Mouse (Mus musculus): Measurements from ENCODE around the gene Tomm5. TPM values are rescaled to one million over a fixed set of nuclear protein-coding genes. Genes with fewer than 3 reads are reported as not detected.

Tomm5 gene
- polyA plus RNA-seq (2014; fragmentation: Nextera tagmentation; extraction: Ambion mirVana) = 445 and 480 TPM in 2 replicates

DNA sequence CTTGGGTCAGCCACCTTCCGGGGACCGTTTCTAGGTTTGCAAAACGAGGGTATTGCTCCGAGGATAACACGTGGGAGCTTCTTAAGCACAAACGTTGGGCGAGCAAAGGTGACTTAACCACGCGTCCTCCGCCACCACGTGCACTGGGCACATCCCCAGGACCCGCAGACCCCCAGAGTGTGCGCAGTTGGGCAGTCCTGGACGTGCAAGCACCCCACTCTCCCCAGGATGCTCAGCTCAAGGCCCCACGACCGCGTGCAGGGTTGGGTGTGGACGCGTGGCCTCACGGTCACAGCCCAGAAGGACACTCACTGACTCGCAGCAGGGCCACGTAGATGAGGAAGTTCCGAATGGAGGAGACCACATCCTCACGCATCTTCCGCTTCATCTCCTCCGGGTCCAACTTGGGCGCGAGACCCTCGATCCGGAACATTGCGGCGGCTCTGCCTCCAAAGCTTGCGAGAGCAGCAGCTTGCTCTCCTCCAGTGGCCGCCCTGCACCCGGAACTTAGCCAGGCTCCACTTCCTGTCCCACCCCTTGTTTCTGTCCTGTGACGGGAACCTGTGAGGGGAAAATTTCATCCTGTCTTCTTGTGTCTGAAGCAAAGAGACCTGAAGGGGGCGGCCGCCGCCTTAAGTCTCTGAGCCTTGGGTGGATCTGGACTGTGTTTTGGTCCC is at the start of gene Tomm5:
TSS of gene Tomm5 (minus strand) at position 514 of the 677 bp plus-strand sequence.
- WGBS = 1% methylated on average over 39 of the region's 39 CpGs
- H3K27me3 ChIP-seq (replicated peaks; ENCODE audit: control insufficient read depth, insufficient read depth, low read length) = no peaks in the 10 kb centered on the region
- H3K9ac ChIP-seq (ENCODE audit: low read depth, low read length) = peak within 1 kb of the TSS; percentile 80
- peak; percentile 86 for DNase-seq (ENCODE audit: low spot score)
- H3K4me3 ChIP-seq (ENCODE audit: low read depth, low read length) = peak within 1 kb of the TSS; percentile 73
- peaks cover 4% of the 10 kb centered on the region; the same call in 1 of the 2 replicates for H3K4me1 ChIP-seq (replicated peaks; ENCODE audit: control insufficient read depth, insufficient read depth, low read length)
- H3K4me2 ChIP-seq = peak within 1 kb of the TSS; percentile 70
- ATAC-seq (replicated peaks; ENCODE audit: low FRiP score) = peak; percentile 96
- H3K9me3 ChIP-seq (ENCODE audit: control insufficient read depth, low read length) = no peaks in the 10 kb centered on the region
- peak within 1 kb of the TSS; percentile 38; the same call in 1 of the 2 replicates for H3K27ac ChIP-seq (ENCODE audit: low read depth, low read length)
- H3K36me3 ChIP-seq (ENCODE audit: control insufficient read depth, insufficient read depth, low read length) = peaks cover 12% of the 10 kb centered on the region; the same call in 1 of the 2 replicates

- Histone ChIP-seq H3K27me3 (replicated peaks; ENCODE audit: control insufficient read depth, insufficient read depth, low read length) (no peaks in the 10 kb centered on the region), H3K4me2 (no peak overlapping the region), H3K36me3 (ENCODE audit: control insufficient read depth, insufficient read depth, low read length) (no peaks in the 10 kb centered on the region), H3K27ac (ENCODE audit: low read depth, low read length) (no peak overlapping the region), H3K9ac (ENCODE audit: low read depth, low read length) (no peak overlapping the region), H3K9me3 (ENCODE audit: control insufficient read depth, low read length) (no peaks in the 10 kb centered on the region), H3K4me3 (ENCODE audit: low read depth, low read length) (no peak overlapping the region), H3K4me1 (replicated peaks; ENCODE audit: control insufficient read depth, insufficient read depth, low read length) (peaks cover 6% of the 10 kb centered on the region; the same call in 1 of the 2 replicates)
- DNase-seq (ENCODE audit: low spot score) = no peak
- WGBS = 81% methylated on average over 3 of the region's 3 CpGs
- ATAC-seq (replicated peaks; ENCODE audit: low FRiP score) = no peak
These were observed 48.5 kb upstream of the Tomm5 start for GRCm38 (mm10) chr4:45156433-45156832.

GRCm38 (mm10) chr4:45143005-45143404 is 35.1 kb upstream of the Tomm5 start:
- H3K4me3 ChIP-seq (ENCODE audit: low read depth, low read length) = no peak overlapping the region
- DNase-seq (ENCODE audit: low spot score) (no peak), ATAC-seq (replicated peaks; ENCODE audit: low FRiP score) (no peak)
- no peaks in the 10 kb centered on the region for H3K9me3 ChIP-seq (ENCODE audit: control insufficient read depth, low read length)
- H3K36me3 ChIP-seq (ENCODE audit: control insufficient read depth, insufficient read depth, low read length) = no peaks in the 10 kb centered on the region
- no peak overlapping the region for H3K9ac ChIP-seq (ENCODE audit: low read depth, low read length)
- H3K27me3 ChIP-seq (replicated peaks; ENCODE audit: control insufficient read depth, insufficient read depth, low read length) = peaks cover 4% of the 10 kb centered on the region; the same call in 1 of the 2 replicates
- no peak overlapping the region for H3K27ac ChIP-seq (ENCODE audit: low read depth, low read length)
- H3K4me2 ChIP-seq = no peak overlapping the region
- H3K4me1 ChIP-seq (replicated peaks; ENCODE audit: control insufficient read depth, insufficient read depth, low read length) = no peaks in the 10 kb centered on the region; the same call in 1 of the 2 replicates
- 60% methylated on average over 8 of the region's 8 CpGs for WGBS

- DNase-seq (ENCODE audit: low spot score) (no peak), ATAC-seq (replicated peaks; ENCODE audit: low FRiP score) (no peak)
- no peak overlapping the region for H3K9ac ChIP-seq (ENCODE audit: low read depth, low read length)
- 0 out of 2 replicates have a peak overlapping the region, but pooled peaks have one; percentile 9 for H3K4me2 ChIP-seq
- H3K27ac ChIP-seq (ENCODE audit: low read depth, low read length) = no peak overlapping the region
- H3K36me3 ChIP-seq (ENCODE audit: control insufficient read depth, insufficient read depth, low read length) = no peaks in the 10 kb centered on the region
- H3K4me3 ChIP-seq (ENCODE audit: low read depth, low read length) = no peak overlapping the region
- 28% methylated on average over 11 of the region's 11 CpGs for WGBS
- no peaks in the 10 kb centered on the region for H3K9me3 ChIP-seq (ENCODE audit: control insufficient read depth, low read length)
- no peaks in the 10 kb centered on the region; the same call in 1 of the 2 replicates for H3K4me1 ChIP-seq (replicated peaks; ENCODE audit: control insufficient read depth, insufficient read depth, low read length)
- peaks cover 4% of the 10 kb centered on the region; the same call in 1 of the 2 replicates for H3K27me3 ChIP-seq (replicated peaks; ENCODE audit: control insufficient read depth, insufficient read depth, low read length)
These were observed 34.5 kb upstream of the Tomm5 start for GRCm38 (mm10) chr4:45142411-45142810.

GRCm38 (mm10) chr4:45141835-45142234 is 33.9 kb upstream of the Tomm5 start:
- Histone ChIP-seq H3K4me2 (no peak overlapping the region), H3K27ac (ENCODE audit: low read depth, low read length) (no peak overlapping the region), H3K9me3 (ENCODE audit: control insufficient read depth, low read length) (no peaks in the 10 kb centered on the region), H3K27me3 (replicated peaks; ENCODE audit: control insufficient read depth, insufficient read depth, low read length) (peaks cover 4% of the 10 kb centered on the region; the same call in 1 of the 2 replicates), H3K36me3 (ENCODE audit: control insufficient read depth, insufficient read depth, low read length) (no peaks in the 10 kb centered on the region), H3K4me1 (replicated peaks; ENCODE audit: control insufficient read depth, insufficient read depth, low read length) (no peaks in the 10 kb centered on the region; the same call in 1 of the 2 replicates), H3K4me3 (ENCODE audit: low read depth, low read length) (no peak overlapping the region), H3K9ac (ENCODE audit: low read depth, low read length) (no peak overlapping the region)
- no peak for ATAC-seq (replicated peaks; ENCODE audit: low FRiP score)
- 68% methylated on average over 5 of the region's 5 CpGs for WGBS
- no peak for DNase-seq (ENCODE audit: low spot score)

DNA sequence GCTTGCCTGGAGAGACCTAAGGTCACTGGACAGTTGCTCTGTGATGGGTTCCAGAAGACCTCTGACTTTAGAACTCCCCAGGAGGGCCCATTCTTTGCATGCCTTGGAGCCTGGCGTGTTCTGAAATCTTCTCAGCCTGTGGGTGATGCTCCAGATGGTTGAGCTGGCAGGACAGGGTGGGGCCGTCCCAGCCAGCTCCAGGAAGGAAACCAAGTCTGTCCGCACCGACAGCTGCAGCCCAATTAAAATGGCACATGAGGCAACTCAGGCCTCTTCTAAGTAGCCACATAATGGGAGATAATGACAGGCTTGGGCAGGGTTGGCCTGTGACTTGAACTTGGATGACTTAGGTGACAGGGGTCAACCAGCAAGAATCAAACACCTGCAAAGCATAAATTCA is 29.7 kb upstream of the Tomm5 start:
- H3K9me3 ChIP-seq (ENCODE audit: control insufficient read depth, low read length) = no peaks in the 10 kb centered on the region
- H3K4me3 ChIP-seq (ENCODE audit: low read depth, low read length) = no peak overlapping the region
- H3K27ac ChIP-seq (ENCODE audit: low read depth, low read length) = no peak overlapping the region
- no peaks in the 10 kb centered on the region for H3K36me3 ChIP-seq (ENCODE audit: control insufficient read depth, insufficient read depth, low read length)
- H3K9ac ChIP-seq (ENCODE audit: low read depth, low read length) = no peak overlapping the region
- WGBS = 31% methylated on average over 4 of the region's 4 CpGs
- DNase-seq (ENCODE audit: low spot score) (no peak), ATAC-seq (replicated peaks; ENCODE audit: low FRiP score) (no peak)
- H3K4me1 ChIP-seq (replicated peaks; ENCODE audit: control insufficient read depth, insufficient read depth, low read length) = no peaks in the 10 kb centered on the region; the same call in 1 of the 2 replicates
- 0 out of 2 replicates have a peak, but pooled peaks cover 4% of the 10 kb centered on the region for H3K27me3 ChIP-seq (replicated peaks; ENCODE audit: control insufficient read depth, insufficient read depth, low read length)
- H3K4me2 ChIP-seq = no peak overlapping the region

GRCm38 (mm10) chr4:45134471-45134870 is 26.6 kb upstream of the Tomm5 start:
- no peaks in the 10 kb centered on the region for H3K4me1 ChIP-seq (replicated peaks; ENCODE audit: control insufficient read depth, insufficient read depth, low read length)
- no peak overlapping the region for H3K9ac ChIP-seq (ENCODE audit: low read depth, low read length)
- 67% methylated on average over 8 of the region's 8 CpGs for WGBS
- no peaks in the 10 kb centered on the region for H3K27me3 ChIP-seq (replicated peaks; ENCODE audit: control insufficient read depth, insufficient read depth, low read length)
- no peak for DNase-seq (ENCODE audit: low spot score)
- no peaks in the 10 kb centered on the region for H3K36me3 ChIP-seq (ENCODE audit: control insufficient read depth, insufficient read depth, low read length)
- no peak overlapping the region for H3K4me2 ChIP-seq
- H3K9me3 ChIP-seq (ENCODE audit: control insufficient read depth, low read length) = no peaks in the 10 kb centered on the region
- no peak overlapping the region for H3K4me3 ChIP-seq (ENCODE audit: low read depth, low read length)
- no peak for ATAC-seq (replicated peaks; ENCODE audit: low FRiP score)
- no peak overlapping the region for H3K27ac ChIP-seq (ENCODE audit: low read depth, low read length)

- no peaks in the 10 kb centered on the region for H3K9me3 ChIP-seq (ENCODE audit: control insufficient read depth, low read length)
- DNase-seq (ENCODE audit: low spot score) = no peak
- H3K4me2 ChIP-seq = no peak overlapping the region
- ATAC-seq (replicated peaks; ENCODE audit: low FRiP score) = no peak
- 63% methylated on average over 4 of the region's 4 CpGs for WGBS
- H3K27ac ChIP-seq (ENCODE audit: low read depth, low read length) = no peak overlapping the region
- no peaks in the 10 kb centered on the region for H3K27me3 ChIP-seq (replicated peaks; ENCODE audit: control insufficient read depth, insufficient read depth, low read length)
- no peak overlapping the region for H3K9ac ChIP-seq (ENCODE audit: low read depth, low read length)
- H3K36me3 ChIP-seq (ENCODE audit: control insufficient read depth, insufficient read depth, low read length) = no peaks in the 10 kb centered on the region
- H3K4me1 ChIP-seq (replicated peaks; ENCODE audit: control insufficient read depth, insufficient read depth, low read length) = no peaks in the 10 kb centered on the region
- H3K4me3 ChIP-seq (ENCODE audit: low read depth, low read length) = no peak overlapping the region
These were observed 23.1 kb upstream of the Tomm5 start for GRCm38 (mm10) chr4:45131021-45131420.

DNA sequence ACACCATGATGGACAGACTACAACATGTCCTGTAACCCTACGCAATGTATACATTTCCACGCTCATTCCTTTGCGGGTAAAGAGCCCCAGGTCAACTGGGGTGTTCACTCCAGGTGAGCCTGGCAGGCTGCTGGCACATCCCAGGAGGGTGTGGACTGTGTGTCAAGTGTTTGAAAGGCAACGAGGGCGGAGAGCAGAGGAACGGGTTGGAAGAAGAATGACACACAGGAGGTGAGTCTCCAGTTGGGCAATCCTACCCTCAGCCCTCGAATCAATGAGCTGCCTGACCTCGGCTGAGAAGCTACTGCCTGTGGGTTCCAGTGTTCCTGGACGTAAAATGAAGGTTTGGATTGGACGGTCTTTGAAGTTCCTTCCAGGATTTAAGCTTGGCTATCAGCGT is 13.4 kb upstream of the Tomm5 start:
- no peak for ATAC-seq (replicated peaks; ENCODE audit: low FRiP score)
- H3K4me2 ChIP-seq = no peak overlapping the region
- H3K9me3 ChIP-seq (ENCODE audit: control insufficient read depth, low read length) = no peaks in the 10 kb centered on the region
- 81% methylated on average over 11 of the region's 11 CpGs for WGBS
- H3K4me1 ChIP-seq (replicated peaks; ENCODE audit: control insufficient read depth, insufficient read depth, low read length) = no peaks in the 10 kb centered on the region
- no peak overlapping the region for H3K4me3 ChIP-seq (ENCODE audit: low read depth, low read length)
- no peak overlapping the region for H3K27ac ChIP-seq (ENCODE audit: low read depth, low read length)
- H3K36me3 ChIP-seq (ENCODE audit: control insufficient read depth, insufficient read depth, low read length) = no peaks in the 10 kb centered on the region
- no peak for DNase-seq (ENCODE audit: low spot score)
- no peaks in the 10 kb centered on the region for H3K27me3 ChIP-seq (replicated peaks; ENCODE audit: control insufficient read depth, insufficient read depth, low read length)
- no peak overlapping the region for H3K9ac ChIP-seq (ENCODE audit: low read depth, low read length)
